Mouse (Mus musculus) embryonic fibroblast, embryonic 13.5 days (primary cell): ENCODE results near the gene Efna3.

Experiments
- CTCF ChIP-seq: IDR thresholded peaks from 2 replicates; pipeline ENCODE4 v1.5.1; 2011; ENCODE audit warnings: mild to moderate bottlenecking, control low read depth, low read length, moderate library complexity, borderline replicate concordance; ENCODE audit not compliant: insufficient read depth
- POLR2A ChIP-seq: IDR thresholded peaks from 2 replicates; pipeline ENCODE4 v1.6.1; 2011; ENCODE audit warnings: low read depth, mild to moderate bottlenecking, control low read depth, low read length, moderate library complexity

DNA sequence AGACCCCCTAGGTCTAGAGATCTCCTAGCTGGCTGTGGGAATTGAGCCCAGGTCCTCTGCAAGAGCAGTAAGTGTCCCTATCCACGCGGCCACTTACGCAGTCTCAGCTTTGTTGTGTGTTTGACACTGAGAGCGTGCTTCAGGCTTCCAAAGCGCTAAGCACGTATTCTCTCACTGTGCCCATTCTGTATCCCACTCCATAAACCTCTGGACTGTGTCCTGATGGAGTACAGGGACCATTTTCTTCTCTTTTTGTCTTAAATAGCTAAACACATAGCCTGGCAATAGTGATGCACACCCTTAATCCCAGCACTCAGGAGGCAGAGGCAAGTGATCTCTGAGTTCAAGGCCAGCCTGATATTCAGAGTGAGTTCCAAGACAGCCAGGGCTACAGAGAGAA, 23.9 kb downstream of the Efna3 start:
- TF ChIP-seq CTCF (no peak), POLR2A (no peak)
